Mouse (Mus musculus): ENCODE results near the gene Ss18l1.

DNA sequence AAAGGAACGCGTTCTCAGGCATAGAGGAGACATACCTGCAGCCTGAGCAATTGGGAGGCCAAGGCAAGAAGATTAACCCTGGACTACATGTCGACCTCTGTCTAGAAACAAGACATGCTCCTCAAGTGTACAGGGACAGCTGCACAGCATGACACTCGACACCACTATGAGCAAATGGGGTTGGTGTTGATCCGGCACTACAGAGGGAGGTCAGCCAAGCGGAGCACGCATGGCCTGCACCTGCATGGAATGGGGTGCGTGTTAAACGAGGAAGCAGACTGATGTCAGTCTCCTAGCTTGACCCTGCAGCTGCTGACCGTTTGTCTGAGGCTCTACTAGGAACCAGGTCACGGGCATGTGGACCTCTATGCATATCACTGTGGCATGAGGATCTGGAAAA lies 48.0 kb downstream of the Ss18l1 start:
- TF ChIP-seq POLR2A (IDR thresholded peaks at IDR 0.05; ENCODE audit: low read depth, low read length): no peak
- no peak for TF ChIP-seq CHD1 (IDR thresholded peaks at IDR 0.05; ENCODE audit: low read depth, low read length)
